ENCODE assay signal across 17 mouse cellular contexts in the genomic region with DNA sequence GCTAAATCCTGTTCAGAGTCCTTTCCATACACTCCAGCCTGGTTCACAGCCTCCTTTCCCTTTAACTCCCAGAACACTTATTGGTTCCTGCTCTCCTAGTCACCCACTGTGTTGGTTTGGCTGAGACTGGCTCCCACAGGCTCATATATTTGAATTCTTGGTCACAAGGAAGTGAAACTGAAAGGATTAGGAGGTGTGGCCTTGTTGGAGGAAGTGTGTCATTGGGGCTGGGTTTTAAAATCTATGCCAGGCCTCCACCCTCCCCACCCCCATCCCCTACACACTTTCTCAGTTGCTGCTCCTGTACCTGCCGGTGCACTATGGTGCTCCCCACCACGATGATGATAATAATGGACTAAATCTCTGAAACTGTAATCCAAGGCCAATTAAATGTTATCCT. TPM values are rescaled to one million over a fixed set of nuclear protein-coding genes. Genes with fewer than 3 reads are reported as not detected.
DNase-seq lines count a peak whose midpoint lies in the region; ATAC-seq lines count a peak whose summit lies in the region.
"Had no signal": no experiment of that assay in that cellular context is flagged by ENCODE, and none has a peak within 500 bp of the region (broad histone marks: within the 10 kb centered on the region; RNA-seq: fewer than 3 reads in every experiment).

No protein-coding gene starts in this region.

- ATAC-seq in midbrain, embryonic 13.5 days: no peak
- ATAC-seq: intestine, embryonic 16.5 days had no signal

- no peak overlapping the region for H3K4me3 ChIP-seq in midbrain, embryonic 13.5 days (replicated peaks)
- H3K4me3 ChIP-seq: heart, adult 2 months; layer of hippocampus, adult 2 months; neural tube, embryonic 13.5 days had no signal

- H3K4me2 ChIP-seq in midbrain, embryonic 13.5 days (replicated peaks): no peak overlapping the region
- H3K4me2 ChIP-seq: midbrain, embryonic 11.5 days; neural tube, embryonic 13.5 days had no signal

- 86% methylated on average over 2 of the region's 2 CpGs for WGBS in large intestine, adult 2 months
- 94% methylated on average over 2 of the region's 2 CpGs for WGBS in midbrain, embryonic 13.5 days

- no peak overlapping the region for H3K9ac ChIP-seq in midbrain, embryonic 13.5 days (replicated peaks)
- H3K9ac ChIP-seq: neural tube, embryonic 13.5 days had no signal

- no peaks in the 10 kb centered on the region for H3K4me1 ChIP-seq in midbrain, embryonic 13.5 days (replicated peaks)
- H3K4me1 ChIP-seq: neural tube, embryonic 13.5 days had no signal

- no peaks in the 10 kb centered on the region for H3K36me3 ChIP-seq in midbrain, embryonic 13.5 days
- H3K36me3 ChIP-seq: neural tube, embryonic 13.5 days had no signal

- H3K27me3 ChIP-seq in midbrain, embryonic 13.5 days: no peaks in the 10 kb centered on the region
- H3K27me3 ChIP-seq: neural tube, embryonic 13.5 days had no signal

- H3K9me3 ChIP-seq in midbrain, embryonic 13.5 days: no peaks in the 10 kb centered on the region
- H3K9me3 ChIP-seq: neural tube, embryonic 13.5 days had no signal

- no peak overlapping the region for H3K27ac ChIP-seq in midbrain, embryonic 13.5 days
- H3K27ac ChIP-seq: heart, adult 2 months; layer of hippocampus, adult 2 months; neural tube, embryonic 13.5 days had no signal

- DNase-seq in spleen, adult 12 weeks (ENCODE audit: low spot score): peak; percentile 5
- no peak for DNase-seq in spleen, postnatal 4 days (ENCODE audit: low spot score in 2 of 2)
- DNase-seq in ES-CJ7 (ENCODE audit: low read depth, low spot score): peak; percentile 9
- peak; percentile 13 for DNase-seq in large intestine, adult 2 months (ENCODE audit: low read depth, low spot score)
- no peak for DNase-seq in c-Kit-positive CD71-positive TER-119-positive erythroid progenitor cells, embryonic 14.5 days (ENCODE audit: low spot score)
- no peak for DNase-seq in cerebellum, adult 11-12 months
- DNase-seq: cerebellum, adult 9-10 months; heart, adult 2 months; heart, postnatal 36 days; left cerebral cortex, postnatal 4 days; retina, postnatal 1 day; thymus, postnatal 25 days had no signal

RNA-seq across cellular contexts. Expression of gene Lrrc17, which starts 25.8 kb away (rescaled TPM):
- polyA plus RNA-seq in large intestine, adult 2 months (2012; rRNA removed): 1.1 and 1.6 TPM in 2 replicates
- polyA plus RNA-seq in midbrain, embryonic 13.5 days (2015; fragmentation: Nextera tagmentation; extraction: Ambion mirVana): 7.3 and 9.2 TPM in 2 replicates

Comparison
In these comparisons a context has a peak if more than half of its experiments do, and no peak if none do; other contexts are left out.
1. DNase-seq: peak in spleen, adult 12 weeks (single experiment), ES-CJ7 (single experiment) and large intestine, adult 2 months (single experiment); none in spleen, postnatal 4 days (0 of 2), c-Kit-positive CD71-positive TER-119-positive erythroid progenitor cells, embryonic 14.5 days (single experiment) and cerebellum, adult 11-12 months (single experiment).